Mouse (Mus musculus): ENCODE data around the gene Fbxo46.

DNA sequence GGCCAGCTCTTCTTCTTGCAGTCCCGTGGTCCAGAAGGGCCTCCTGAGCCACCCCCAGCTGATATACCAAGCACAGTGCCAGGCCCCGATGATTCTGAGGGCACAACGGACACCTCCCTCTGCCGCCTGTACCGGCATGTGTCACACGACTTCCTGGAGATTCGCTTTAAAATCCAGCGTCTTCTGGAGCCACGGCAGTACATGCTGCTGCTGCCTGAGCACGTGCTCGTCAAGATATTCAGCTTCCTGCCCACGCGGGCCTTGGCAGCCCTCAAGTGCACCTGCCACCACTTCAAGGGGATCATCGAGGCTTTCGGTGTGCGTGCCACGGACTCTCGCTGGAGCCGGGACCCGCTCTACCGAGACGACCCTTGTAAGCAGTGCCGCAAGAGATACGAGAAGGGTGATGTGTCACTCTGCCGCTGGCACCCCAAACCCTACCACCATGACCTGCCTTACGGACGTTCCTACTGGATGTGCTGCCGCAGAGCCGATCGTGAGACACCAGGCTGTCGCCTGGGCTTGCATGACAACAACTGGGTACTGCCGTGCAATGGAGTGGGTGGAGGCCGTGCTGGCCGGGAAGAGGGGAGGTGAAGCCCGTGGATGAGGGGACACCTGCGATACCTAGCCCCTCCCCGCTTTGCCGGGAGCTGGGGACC, 17.1 kb downstream of the Fbxo46 start:
- no peak for TF ChIP-seq CTCF (conservative IDR thresholded peaks at IDR 0.05 in 1 of 2, IDR thresholded peaks at IDR 0.05 in 1 of 2; ENCODE audit: low read depth in 2 of 2, low read length in 2 of 2)
- no peak for TF ChIP-seq MAX (IDR thresholded peaks at IDR 0.05; ENCODE audit: low read length)
- TF ChIP-seq USF1 (IDR thresholded peaks at IDR 0.05; ENCODE audit: low read depth, low read length), result no peak
- TF ChIP-seq MYC (IDR thresholded peaks at IDR 0.05; ENCODE audit: low read depth, low read length), result no peak
- no peak for TF ChIP-seq JUND (conservative IDR thresholded peaks at IDR 0.05; ENCODE audit: low read depth, low read length)
- TF ChIP-seq EP300 (IDR thresholded peaks at IDR 0.05; ENCODE audit: low read length), result no peak
- no peak for TF ChIP-seq POLR2AphosphoS2 (IDR thresholded peaks at IDR 0.05; ENCODE audit: low read depth, low read length)
- TF ChIP-seq IRF4 (IDR thresholded peaks at IDR 0.05; ENCODE audit: low read depth, low read length), result no peak
- no peak for TF ChIP-seq POLR2A (IDR thresholded peaks at IDR 0.05; ENCODE audit: low read depth, low read length)
- no peak for TF ChIP-seq MAFK (IDR thresholded peaks at IDR 0.05; ENCODE audit: insufficient replicate concordance, low read length)
- no peak for TF ChIP-seq RCOR1 (conservative IDR thresholded peaks at IDR 0.05; ENCODE audit: low read depth, low read length)
- TF ChIP-seq CHD2 (IDR thresholded peaks at IDR 0.05; ENCODE audit: low read length), result no peak

Data from CH12.LX (cell line).